Comparison of ENCODE assay signal across 17 mouse cellular contexts in genomic region chr7:19991165-19991564, GRCm38 (mm10). TPM values are rescaled to one million over a fixed set of nuclear protein-coding genes. Genes with fewer than 3 reads are reported as not detected.
"Had no signal": no experiment of that assay in that cellular context is flagged by ENCODE, and none has a peak within 500 bp of the region (broad histone marks: within the 10 kb centered on the region; RNA-seq: fewer than 3 reads in every experiment).

TSS of gene Nlrp9b (plus strand) at chr7:19991465.

RNA-seq across cellular contexts. Expression of gene Nlrp9b, which starts in this region (rescaled TPM):
- total RNA-seq: heart, postnatal 10 days; heart, postnatal 14 days; heart, postnatal 25 days; heart, postnatal 36 days; heart, postnatal 4 days; hematopoietic stem cell, adult 5-6 weeks; hindbrain, postnatal 0 days; layer of hippocampus, adult 18-20 months; layer of hippocampus, adult 2 months; layer of hippocampus, adult 8-10 months; layer of hippocampus, postnatal 10 days; layer of hippocampus, postnatal 14 days; layer of hippocampus, postnatal 25 days; layer of hippocampus, postnatal 36 days; left cerebral cortex, adult 18-20 months; left cerebral cortex, adult 2 months; left cerebral cortex, adult 8-10 months had no signal
